Mouse (Mus musculus) MEL (cell line): ENCODE data around the gene Car2.

Source experiments
- CHD1 ChIP-seq: IDR thresholded peaks from 2 replicates; pipeline ENCODE4 v1.6.1; 2012; ENCODE audit warnings: low read depth, mild to moderate bottlenecking, inconsistent platforms, low read length, improper control_type of control experiment
- CTCF ChIP-seq, 3 experiments: IDR thresholded peaks in 2 of 3; conservative IDR thresholded peaks in 1 of 3; 2 replicates each; pipeline ENCODE4 v1.5.1; 2011 to 2012; ENCODE audit warnings: low read length in 3 of 3, low read depth in 2 of 3, mild to moderate bottlenecking in 2 of 3, improper control_type of control experiment in 1 of 3, inconsistent platforms in 1 of 3, mixed read lengths in 1 of 3, moderate library complexity in 1 of 3; ENCODE audit not compliant: control insufficient read depth in 1 of 3, insufficient read depth in 1 of 3, poor library complexity in 1 of 3, severe bottlenecking in 1 of 3
- MAX ChIP-seq: IDR thresholded peaks from 2 replicates; pipeline ENCODE4 v1.6.1; 2011; ENCODE audit warnings: low read length, improper control_type of control experiment
- MEF2A ChIP-seq: IDR thresholded peaks from 2 replicates; pipeline ENCODE4 v1.6.1; 2014; ENCODE audit warnings: low read depth, mild to moderate bottlenecking, inconsistent platforms, low read length, improper control_type of control experiment; ENCODE audit not compliant: poor library complexity, insufficient replicate concordance, severe bottlenecking; ENCODE audit errors: extremely low read depth
- MYC ChIP-seq: IDR thresholded peaks from 2 replicates; pipeline ENCODE4 v1.6.1; 2011; ENCODE audit warnings: low read depth, mild to moderate bottlenecking, low read length, improper control_type of control experiment, moderate library complexity
- NELFE ChIP-seq: IDR thresholded peaks from 2 replicates; pipeline ENCODE4 v1.6.1; 2011; ENCODE audit warnings: low read depth, low read length, improper control_type of control experiment
- NRF1 ChIP-seq: IDR thresholded peaks from 2 replicates; pipeline ENCODE4 v1.6.1; 2014; ENCODE audit warnings: low read depth, mild to moderate bottlenecking, inconsistent platforms, low read length, improper control_type of control experiment, moderate library complexity; ENCODE audit not compliant: poor library complexity, insufficient read depth, severe bottlenecking
- POLR2A ChIP-seq, 2 experiments: IDR thresholded peaks; 2 replicates each; pipeline ENCODE4 v1.6.1; 2011 to 2012; ENCODE audit warnings: low read length in 2 of 2, mild to moderate bottlenecking in 2 of 2, control low read depth in 1 of 2, improper control_type of control experiment in 1 of 2, low read depth in 1 of 2, moderate library complexity in 1 of 2; ENCODE audit not compliant: control insufficient read depth in 1 of 2, insufficient read depth in 1 of 2, poor library complexity in 1 of 2
- RCOR1 ChIP-seq: IDR thresholded peaks from 2 replicates; pipeline ENCODE4 v1.6.1; 2012; ENCODE audit warnings: low read depth, mild to moderate bottlenecking, inconsistent platforms, low read length, improper control_type of control experiment
- TCF12 ChIP-seq: IDR thresholded peaks from 2 replicates; pipeline ENCODE4 v1.6.1; 2014; ENCODE audit warnings: low read depth, mild to moderate bottlenecking, inconsistent platforms, low read length, improper control_type of control experiment, moderate library complexity
- UBTF ChIP-seq: IDR thresholded peaks from 2 replicates; pipeline ENCODE4 v1.6.1; 2012; ENCODE audit warnings: low read depth, mild to moderate bottlenecking, inconsistent platforms, low read length, improper control_type of control experiment, moderate library complexity, borderline replicate concordance; ENCODE audit not compliant: insufficient read depth
- ZC3H11A ChIP-seq: IDR thresholded peaks from 2 replicates; pipeline ENCODE4 v1.6.1; 2012; ENCODE audit warnings: low read depth, mild to moderate bottlenecking, inconsistent platforms, low read length, improper control_type of control experiment

- TF ChIP-seq POLR2A (IDR thresholded peaks at IDR 0.05; ENCODE audit: control insufficient read depth in 1 of 2, insufficient read depth in 1 of 2, low read depth in 1 of 2, low read length in 2 of 2, poor library complexity in 1 of 2), result no peak
- no peak for TF ChIP-seq MYC
- no peak for TF ChIP-seq CTCF (IDR thresholded peaks at IDR 0.05 in 2 of 3, conservative IDR thresholded peaks at IDR 0.05 in 1 of 3; ENCODE audit: control insufficient read depth in 1 of 3, insufficient read depth in 1 of 3, low read depth in 2 of 3, low read length in 3 of 3, poor library complexity in 1 of 3, severe bottlenecking in 1 of 3)
- TF ChIP-seq CHD1, result no peak
- no peak for TF ChIP-seq RCOR1
- no peak for TF ChIP-seq NELFE
- no peak for TF ChIP-seq MEF2A
- no peak for TF ChIP-seq MAX
- no peak for TF ChIP-seq ZC3H11A
- TF ChIP-seq TCF12, result no peak
- no peak for TF ChIP-seq NRF1
- TF ChIP-seq UBTF, result no peak
These were observed 20.1 kb upstream of the Car2 start for GRCm38 (mm10) chr3:14865941-14866340.
